Mouse (Mus musculus) mesoderm, embryonic 11.5 days (tissue): ENCODE data around the gene Rint1.
A peak's percentile ranks its signal among the peaks of the same experiment; 100 is the strongest.
"Not testable (repeated sequence)": the region's sequence is repeated elsewhere in the genome, so short reads cannot be mapped to it uniquely, and the experiment has no call there.

Experiments used
- DNase-seq: peaks from one replicate; pipeline ENCODE4 v3.0.0-alpha.2; 2012; ENCODE audit warnings: low read depth, low spot score

Rint1 gene

GRCm38 (mm10) chr5:23826321-23827004, 39.0 kb downstream of the Rint1 start:
- peak; percentile 73 for DNase-seq

- DNase-seq: no peak
These were observed 43.6 kb downstream of the Rint1 start for GRCm38 (mm10) chr5:23830897-23831752.

DNA sequence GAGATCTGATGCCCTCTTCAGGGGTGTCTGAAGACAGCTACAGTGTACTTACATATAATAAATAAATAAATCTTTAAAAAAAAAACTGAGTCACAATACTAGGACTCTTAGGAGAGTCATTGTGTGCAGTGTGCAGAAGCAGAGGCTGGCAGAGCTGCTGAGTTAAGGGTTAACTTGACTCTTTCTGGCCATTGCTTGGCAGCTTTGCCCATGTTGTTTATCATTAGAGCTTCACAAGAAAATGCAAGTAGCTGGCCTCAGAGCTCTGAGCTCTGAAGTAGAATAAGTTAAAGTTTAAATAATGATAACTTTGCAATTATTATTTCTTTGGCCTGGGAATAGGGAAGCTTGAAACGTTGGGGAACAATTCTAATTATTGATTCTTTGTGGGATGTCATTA, 48.2 kb downstream of the Rint1 start:
- not testable (repeated sequence) for DNase-seq

DNA sequence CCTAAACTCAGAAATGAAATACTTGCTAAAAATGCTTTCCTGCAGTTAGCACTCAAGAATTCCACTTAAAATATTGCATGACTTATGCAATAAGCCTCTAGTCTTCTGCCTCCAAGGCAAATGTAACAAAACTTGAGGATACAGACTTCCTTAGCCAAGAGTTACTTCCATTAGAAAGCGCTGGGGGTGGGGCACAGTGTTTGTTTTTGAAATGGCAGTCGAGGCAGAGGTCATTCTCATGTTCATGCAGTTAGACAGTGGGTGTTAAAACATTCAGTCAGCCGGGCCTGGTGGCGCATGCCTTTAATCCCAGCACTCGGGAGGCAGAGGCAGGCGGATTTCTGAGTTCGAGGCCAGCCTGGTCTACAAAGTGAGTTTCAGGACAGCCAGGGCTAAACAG, 50.6 kb downstream of the Rint1 start:
- DNase-seq: no peak

DNA sequence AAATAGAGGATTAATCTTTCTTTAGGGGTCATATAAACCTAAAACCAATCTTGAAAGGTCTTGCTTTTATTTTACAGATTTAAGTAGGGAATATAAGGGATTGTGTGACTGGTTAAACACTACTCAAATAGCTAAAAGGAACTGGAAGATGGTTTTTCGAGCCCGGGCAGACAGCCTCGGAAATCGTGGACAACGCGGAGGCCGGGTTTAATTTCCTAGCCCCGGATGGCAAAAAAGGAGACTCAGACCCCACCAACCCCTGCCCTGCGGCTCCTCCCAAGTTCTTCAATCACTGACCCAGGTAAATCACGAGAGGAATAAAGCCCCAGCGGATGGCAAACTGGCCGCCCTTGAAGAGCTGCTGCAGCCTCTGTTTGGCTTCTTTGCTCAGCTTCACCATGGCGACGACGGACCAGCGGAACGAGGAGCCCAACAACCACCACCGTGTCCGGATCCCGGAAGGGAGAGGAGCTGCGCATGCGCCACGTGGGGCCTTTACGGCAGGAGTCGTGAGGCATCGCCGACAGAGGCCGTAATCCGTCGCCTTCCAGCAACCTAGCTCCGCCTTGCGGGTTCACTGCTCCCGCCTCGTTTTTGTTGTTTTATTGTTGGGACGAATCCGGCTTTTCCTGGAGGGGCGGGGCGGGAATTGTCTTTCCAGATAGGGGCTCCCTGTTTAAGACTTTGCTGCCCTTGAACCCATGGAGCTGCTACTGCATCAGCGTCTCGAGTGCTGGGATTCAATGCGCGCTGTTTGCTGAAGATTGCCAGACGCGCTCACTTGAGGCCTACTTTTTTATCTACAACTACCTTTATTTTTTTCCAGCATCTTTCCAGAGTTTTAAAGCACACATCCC, 56.4 kb downstream of the Rint1 start, which contains the start of gene Tomm7:
TSS of gene Tomm7 (minus strand) at position 488 of the 857 bp plus-strand sequence.
- peak; percentile 99 for DNase-seq

DNA sequence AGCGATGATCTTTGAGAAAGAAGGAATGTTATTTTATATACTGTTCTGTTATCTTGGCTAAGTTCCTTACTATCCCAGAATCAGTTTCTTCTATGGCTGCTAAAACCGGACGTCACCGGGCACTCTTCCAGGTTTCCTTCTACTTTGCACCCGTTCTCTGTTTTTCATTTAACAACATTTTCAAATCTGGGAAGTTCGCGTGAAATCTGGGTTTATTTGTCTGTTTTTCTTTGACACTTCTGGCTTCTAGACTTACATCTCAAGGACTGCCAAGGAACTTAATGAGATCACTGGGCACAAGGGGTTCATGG, 57.0 kb downstream of the Rint1 start:
- DNase-seq: no peak

GRCm38 (mm10) chr5:23845141-23845540, 57.6 kb downstream of the Rint1 start:
- no peak for DNase-seq

- peak; percentile 87 for DNase-seq
These were observed 63.0 kb downstream of the Rint1 start for GRCm38 (mm10) chr5:23850345-23851159.

DNA sequence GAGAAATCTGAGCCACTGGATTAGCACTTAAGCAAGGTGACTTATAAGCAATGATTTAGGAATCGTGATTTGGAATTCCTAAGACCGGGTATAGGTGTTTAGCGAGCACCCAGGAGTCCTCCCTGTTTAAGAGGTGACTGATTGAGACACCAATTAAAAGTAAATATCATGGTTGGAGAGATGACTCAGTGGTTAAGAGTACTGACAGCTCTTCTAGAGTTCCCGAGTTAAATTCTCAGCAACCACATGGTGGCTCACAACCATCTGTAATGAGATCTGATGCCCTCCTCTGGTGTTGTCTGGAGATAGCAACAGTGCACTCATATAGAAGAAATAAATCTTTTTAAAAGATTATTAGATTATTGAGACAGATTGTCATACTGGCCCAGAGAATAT, 63.6 kb downstream of the Rint1 start:
- not testable (repeated sequence) for DNase-seq

DNA sequence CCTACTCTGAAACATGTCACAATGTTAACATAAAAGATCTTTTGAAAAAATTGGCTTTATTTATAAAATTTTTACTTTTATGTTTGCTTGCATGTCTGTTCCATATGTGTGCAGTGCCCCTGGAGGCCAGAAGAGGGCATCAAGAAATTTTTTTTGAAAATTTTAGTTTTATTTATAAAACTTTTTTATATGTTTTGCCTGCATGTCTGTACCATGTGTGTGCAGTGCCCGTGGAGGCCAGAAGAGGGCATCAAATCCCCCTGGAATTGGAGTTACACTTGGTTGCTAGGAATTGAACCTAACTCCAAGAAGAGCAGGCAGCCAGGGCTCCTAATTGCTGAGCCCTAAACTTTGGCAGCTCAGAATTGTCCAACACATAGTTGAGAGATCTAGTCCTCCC, 65.4 kb downstream of the Rint1 start:
- not testable (repeated sequence) for DNase-seq

DNA sequence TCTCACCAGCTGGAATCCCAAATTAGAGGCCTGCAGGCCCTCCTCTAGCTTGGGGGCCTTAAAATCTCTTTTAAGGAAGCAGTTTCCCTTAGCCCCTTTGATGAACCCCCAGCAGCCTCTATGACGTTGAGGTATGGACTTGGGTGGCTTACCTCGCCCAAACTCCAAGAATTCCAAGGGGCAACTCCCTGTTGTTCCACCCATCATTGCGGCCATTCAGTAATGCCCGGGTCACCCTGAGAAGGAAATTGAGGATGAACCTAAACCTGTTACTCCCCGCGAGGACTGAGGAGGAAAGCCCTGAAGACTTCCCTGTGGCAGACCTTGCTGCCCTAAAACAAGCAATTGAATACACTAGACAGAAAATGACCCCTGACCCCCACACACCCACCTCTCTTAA, 68.0 kb downstream of the Rint1 start:
- no peak for DNase-seq

- DNase-seq: no peak
These were observed 68.7 kb downstream of the Rint1 start for GRCm38 (mm10) chr5:23856164-23856563.

GRCm38 (mm10) chr5:23857189-23857588, 69.7 kb downstream of the Rint1 start:
- no peak for DNase-seq

DNA sequence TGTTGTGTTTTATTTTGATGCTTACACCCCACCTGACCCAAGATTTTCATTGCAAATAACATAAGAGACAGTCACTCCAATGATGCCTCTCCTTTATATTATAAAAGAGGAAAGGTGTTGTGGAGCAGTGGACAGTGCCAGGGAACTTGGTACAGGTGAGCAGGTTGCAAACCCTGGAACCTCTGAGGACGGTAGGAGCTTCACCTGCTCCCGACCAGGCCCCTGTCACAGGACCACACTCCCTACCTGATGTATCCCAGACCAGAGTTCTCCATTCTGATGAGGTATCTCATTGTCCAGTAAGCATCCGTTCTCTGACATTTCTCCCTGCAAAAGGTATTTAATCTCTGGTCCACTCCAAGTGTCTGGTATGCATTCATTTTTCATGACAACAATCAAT, 70.5 kb downstream of the Rint1 start:
- no peak for DNase-seq

DNA sequence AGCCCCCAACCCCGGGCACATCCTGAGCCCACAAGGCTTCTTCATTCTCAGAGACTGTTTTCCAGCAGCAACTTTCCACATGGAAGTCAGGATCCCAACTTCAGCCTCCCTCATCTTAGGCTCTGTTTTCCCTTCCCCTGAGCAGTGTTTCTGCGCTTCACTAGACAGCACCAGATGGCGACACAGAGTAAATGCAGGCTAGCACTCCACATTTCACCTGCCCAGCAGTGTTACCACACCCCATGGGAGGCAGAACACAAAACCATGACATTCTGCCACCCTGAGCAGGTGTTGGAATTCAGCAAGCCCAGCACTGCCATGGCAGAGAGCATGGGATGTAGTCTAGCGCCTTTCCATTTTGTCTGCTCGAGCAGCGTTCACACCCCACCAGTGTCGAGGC, 71.1 kb downstream of the Rint1 start:
- no peak for DNase-seq

DNA sequence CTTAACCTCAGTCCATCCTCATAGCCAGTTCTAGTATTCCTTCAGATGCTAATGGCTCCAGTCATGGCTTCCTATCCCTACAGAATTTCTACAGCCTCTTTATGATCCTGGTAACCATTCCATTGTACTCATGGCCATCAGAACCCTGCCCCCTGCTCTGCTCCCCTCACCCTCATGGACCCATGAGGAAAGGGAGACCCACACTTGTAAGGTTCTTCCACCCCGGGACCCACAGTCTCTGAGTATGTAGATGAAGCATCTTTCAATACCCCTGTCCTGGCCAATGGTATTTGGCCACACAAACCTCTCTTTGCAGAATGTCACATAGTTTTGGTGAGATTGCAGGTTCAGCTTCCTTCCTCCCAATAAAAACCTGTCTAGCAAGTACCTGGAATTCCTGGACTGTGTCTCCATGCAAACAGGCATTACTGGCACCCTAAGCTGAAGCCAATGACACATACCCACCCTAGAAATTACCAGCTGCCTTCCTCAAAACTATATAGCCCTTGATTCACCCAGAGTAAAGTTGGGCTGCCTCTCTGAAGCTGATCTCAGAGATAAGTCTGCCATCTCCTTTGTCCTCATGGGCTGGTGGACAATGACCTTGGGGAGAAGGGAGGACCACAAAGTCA, 71.7 kb downstream of the Rint1 start:
- DNase-seq: no peak

DNA sequence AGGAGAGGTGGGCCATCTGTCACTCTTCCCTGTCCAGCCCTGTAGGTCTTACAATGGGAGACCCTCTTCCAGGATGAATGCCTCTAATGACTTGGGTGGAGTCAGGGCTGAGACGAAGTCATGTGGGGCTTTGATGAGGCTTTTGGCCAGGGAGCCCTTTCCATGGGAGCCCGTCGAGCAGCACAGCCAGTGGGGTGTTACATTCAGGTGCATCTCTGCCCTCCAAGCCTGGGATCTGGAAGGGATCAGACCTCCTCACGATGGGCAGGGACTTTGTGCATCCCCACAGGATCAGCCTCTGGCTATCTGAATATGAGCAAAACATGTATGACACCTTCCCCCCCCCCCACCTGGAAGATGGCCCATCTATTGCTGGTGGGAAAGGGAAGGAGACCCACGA, 72.4 kb downstream of the Rint1 start:
- no peak for DNase-seq

- no peak for DNase-seq
These were observed 74.2 kb downstream of the Rint1 start for GRCm38 (mm10) chr5:23861721-23862120.

GRCm38 (mm10) chr5:23862291-23862690, 74.8 kb downstream of the Rint1 start:
- DNase-seq: no peak

DNA sequence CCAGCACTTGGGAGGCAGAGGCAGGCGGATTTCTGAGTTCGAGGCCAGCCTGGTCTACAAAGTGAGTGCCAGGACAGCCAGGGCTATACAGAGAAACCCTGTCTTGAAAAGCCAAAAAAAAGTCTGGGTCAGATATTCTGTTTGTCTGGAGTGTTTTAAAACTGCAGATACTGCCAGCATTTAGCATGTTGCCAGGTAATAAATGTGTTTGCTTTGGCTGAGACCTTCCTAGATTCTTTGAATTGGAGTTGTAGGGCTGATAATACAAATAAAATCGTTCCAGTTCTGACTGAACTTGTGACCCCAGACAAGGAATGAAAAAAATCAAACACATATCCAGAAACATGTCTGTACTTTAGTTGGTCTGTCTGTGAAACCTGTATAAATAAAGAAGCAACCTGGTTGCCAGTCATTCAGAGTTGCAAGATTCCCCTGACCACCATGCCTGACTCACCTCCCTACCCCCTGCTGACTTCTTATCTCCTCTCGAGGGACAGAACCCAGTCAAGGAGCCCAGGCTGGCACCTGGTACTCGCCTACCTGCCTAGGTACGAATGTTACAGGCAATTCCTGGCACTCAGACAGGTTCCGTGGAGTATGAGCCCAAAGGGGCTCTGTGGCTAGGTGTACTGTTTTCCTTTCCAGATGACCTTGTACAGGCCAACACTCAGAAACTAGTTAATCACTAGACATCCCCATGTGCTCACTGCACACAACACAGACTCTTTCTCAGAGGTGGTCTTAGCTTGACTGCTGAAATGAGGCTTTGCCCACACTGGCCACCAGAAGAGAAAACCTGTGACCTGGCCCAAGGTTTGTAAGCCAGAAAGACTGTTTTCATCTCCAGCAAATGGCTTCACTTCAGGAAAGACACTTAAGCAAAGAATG, 75.9 kb downstream of the Rint1 start:
- DNase-seq: no peak
